Mouse (Mus musculus): ENCODE data around the gene Adcy1. TPM values are rescaled to one million over a fixed set of nuclear protein-coding genes. Genes with fewer than 3 reads are reported as not detected.

Gene Adcy1
- total and polyA plus RNA-seq, 2 experiments from 2014 or later, result 12.6 to 142 TPM

DNA sequence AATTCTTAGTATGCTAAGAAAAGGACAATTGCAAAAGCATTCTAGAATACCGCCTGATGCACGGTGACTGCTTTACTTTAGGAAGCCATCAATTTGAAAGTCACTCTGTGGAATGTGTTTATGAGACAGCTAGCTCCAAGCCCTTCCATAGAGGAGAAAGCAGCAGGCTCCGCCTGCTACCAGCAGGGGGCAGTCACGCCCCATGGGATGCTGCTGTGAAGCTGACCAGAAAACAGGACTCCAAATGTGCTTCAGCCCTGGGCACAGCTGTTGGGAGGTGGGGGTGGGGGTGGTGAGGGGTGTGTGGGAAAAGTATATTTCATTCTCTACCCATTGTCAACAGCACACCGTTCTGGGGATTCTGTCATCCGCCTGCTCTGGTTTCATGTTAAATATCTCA is 147.1 kb downstream of the Adcy1 start:
- 17% methylated on average over 6 of the region's 6 CpGs for WGBS
- H3K4me2 ChIP-seq (ENCODE audit: low read depth, low read length, poor library complexity, severe bottlenecking), result no peak overlapping the region
- ATAC-seq (ENCODE audit: low FRiP score), result no peak
- H3K4me3 ChIP-seq (ENCODE audit: low read depth, low read length), result no peak overlapping the region
- no peaks in the 10 kb centered on the region for H3K9me3 ChIP-seq (ENCODE audit: low read length)
- no peak overlapping the region for H3K9ac ChIP-seq (replicated peaks; ENCODE audit: low read length, poor library complexity, severe bottlenecking)
- H3K27ac ChIP-seq (ENCODE audit: low read depth, low read length), result no peak overlapping the region
- TF ChIP-seq CTCF (IDR thresholded peaks at IDR 0.05), result peak; percentile 91
- DNase-seq (ENCODE audit: low spot score), result peak; percentile 79
- no peaks in the 10 kb centered on the region for H3K4me1 ChIP-seq (ENCODE audit: insufficient read depth, low read length)
- 0 out of 2 replicates have a peak, but pooled peaks cover 4% of the 10 kb centered on the region for H3K27me3 ChIP-seq (ENCODE audit: insufficient read depth, low read length)
- no peaks in the 10 kb centered on the region; the same call in 1 of the 2 replicates for H3K36me3 ChIP-seq (ENCODE audit: insufficient read depth, low read length)

DNA sequence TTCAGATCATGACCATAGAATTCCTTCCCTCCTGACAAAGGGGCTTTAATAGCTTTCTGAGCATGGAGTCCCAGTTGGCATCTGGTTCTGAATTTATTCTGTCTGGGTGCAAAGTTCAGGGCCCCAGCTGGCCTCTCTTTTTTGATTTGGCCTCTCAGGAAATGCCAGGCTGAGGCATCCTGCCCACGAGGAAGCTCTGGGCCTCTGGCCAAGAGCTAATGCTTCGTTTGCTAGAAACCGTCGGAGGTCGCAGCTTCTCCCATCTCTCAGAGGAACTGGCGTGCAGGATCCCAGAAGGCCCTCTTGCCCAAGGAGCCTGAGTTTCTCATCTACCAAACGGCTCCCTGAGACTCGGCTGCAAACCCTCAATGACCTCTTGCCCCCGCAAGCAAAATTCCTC is 147.9 kb downstream of the Adcy1 start:
- Histone ChIP-seq H3K27me3 (ENCODE audit: insufficient read depth, low read length) (0 out of 2 replicates have a peak, but pooled peaks cover 4% of the 10 kb centered on the region), H3K27ac (ENCODE audit: low read depth, low read length) (no peak overlapping the region), H3K4me2 (ENCODE audit: low read depth, low read length, poor library complexity, severe bottlenecking) (peak overlapping the region; percentile 29; the same call in 1 of the 2 replicates), H3K9ac (replicated peaks; ENCODE audit: low read length, poor library complexity, severe bottlenecking) (no peak overlapping the region), H3K9me3 (ENCODE audit: low read length) (no peaks in the 10 kb centered on the region), H3K4me3 (ENCODE audit: low read depth, low read length) (no peak overlapping the region), H3K36me3 (ENCODE audit: insufficient read depth, low read length) (no peaks in the 10 kb centered on the region; the same call in 1 of the 2 replicates), H3K4me1 (ENCODE audit: insufficient read depth, low read length) (no peaks in the 10 kb centered on the region)
- WGBS, result 28% methylated on average over 9 of the region's 9 CpGs
- peak; percentile 61 for DNase-seq (ENCODE audit: low spot score)
- no peak for ATAC-seq (ENCODE audit: low FRiP score)
- no peak for TF ChIP-seq CTCF (IDR thresholded peaks at IDR 0.05)

DNA sequence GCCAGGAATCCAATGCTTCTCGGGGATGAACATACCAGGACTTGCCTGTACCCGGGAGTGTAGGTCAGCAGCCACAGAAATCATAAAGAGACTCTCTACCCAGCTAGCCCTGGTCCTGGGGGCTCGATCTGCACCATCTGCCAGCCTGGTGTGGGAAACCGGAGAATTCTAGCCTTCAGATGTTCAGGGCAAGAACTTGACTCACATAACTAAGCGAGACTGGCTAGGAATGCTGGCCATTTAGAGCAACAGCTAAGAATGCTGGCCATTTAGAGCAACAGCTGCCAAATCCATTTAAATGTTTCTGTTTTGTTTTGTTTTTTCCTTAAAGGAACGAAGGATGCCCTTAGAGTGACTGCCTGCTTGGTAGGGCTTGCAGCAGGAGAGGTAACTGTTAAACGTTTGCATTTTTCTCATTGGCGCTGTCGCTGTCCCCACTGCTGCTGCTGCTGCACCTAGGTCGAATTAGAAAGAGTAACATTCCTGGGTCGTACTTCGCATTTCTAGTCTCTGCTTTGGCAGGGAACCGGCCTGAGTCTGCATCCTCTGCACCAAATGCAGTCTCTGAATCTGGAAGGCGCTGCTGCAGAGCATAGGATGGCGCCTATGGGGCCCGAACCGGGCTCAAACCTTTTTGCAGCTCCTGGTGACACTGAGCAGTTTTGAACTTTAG is 149.0 kb downstream of the Adcy1 start:
- Histone ChIP-seq H3K9me3 (ENCODE audit: low read length) (no peaks in the 10 kb centered on the region), H3K9ac (replicated peaks; ENCODE audit: low read length, poor library complexity, severe bottlenecking) (0 out of 2 replicates have a peak overlapping the region, but pooled peaks have one; percentile 19), H3K36me3 (ENCODE audit: insufficient read depth, low read length) (no peaks in the 10 kb centered on the region; the same call in 1 of the 2 replicates), H3K4me1 (ENCODE audit: insufficient read depth, low read length) (no peaks in the 10 kb centered on the region), H3K27ac (ENCODE audit: low read depth, low read length) (no peak overlapping the region), H3K4me2 (ENCODE audit: low read depth, low read length, poor library complexity, severe bottlenecking) (peak overlapping the region; percentile 75), H3K4me3 (ENCODE audit: low read depth, low read length) (peak overlapping the region; percentile 72), H3K27me3 (ENCODE audit: insufficient read depth, low read length) (0 out of 2 replicates have a peak, but pooled peaks cover 4% of the 10 kb centered on the region)
- WGBS, result 21% methylated on average over 17 of the region's 17 CpGs
- ATAC-seq (ENCODE audit: low FRiP score) (no peak), DNase-seq (ENCODE audit: low spot score) (peak; percentile 12)
- no peak for TF ChIP-seq CTCF (IDR thresholded peaks at IDR 0.05)

DNA sequence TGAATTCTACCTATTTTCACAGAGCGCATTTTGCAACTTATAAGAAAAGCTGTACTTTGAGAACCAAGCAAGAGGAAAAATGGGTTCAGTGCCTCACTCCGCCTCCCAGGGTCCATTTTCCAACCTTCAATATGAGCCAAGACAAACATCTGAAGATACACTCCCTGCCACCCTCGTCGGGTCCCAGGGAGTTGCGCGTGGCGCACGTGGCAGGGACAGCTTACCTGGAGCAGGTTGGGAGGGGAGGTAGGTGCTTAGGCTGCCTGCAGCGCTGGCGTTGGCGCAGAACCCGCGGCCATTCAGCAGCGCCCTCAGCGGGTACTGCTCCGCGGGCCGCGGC is 149.8 kb downstream of the Adcy1 start:
- peak overlapping the region; percentile 83; the same call in 1 of the 2 replicates for H3K9ac ChIP-seq (replicated peaks; ENCODE audit: low read length, poor library complexity, severe bottlenecking)
- H3K36me3 ChIP-seq (ENCODE audit: insufficient read depth, low read length), result no peaks in the 10 kb centered on the region
- 2% methylated on average over 19 of the region's 19 CpGs for WGBS
- H3K4me2 ChIP-seq (ENCODE audit: low read depth, low read length, poor library complexity, severe bottlenecking), result peak overlapping the region; percentile 75
- H3K27ac ChIP-seq (ENCODE audit: low read depth, low read length), result peak overlapping the region; percentile 88; the same call in 1 of the 2 replicates
- no peak for DNase-seq (ENCODE audit: low spot score)
- H3K9me3 ChIP-seq (ENCODE audit: low read length), result no peaks in the 10 kb centered on the region
- no peaks in the 10 kb centered on the region for H3K4me1 ChIP-seq (ENCODE audit: insufficient read depth, low read length)
- 0 out of 2 replicates have a peak, but pooled peaks cover 4% of the 10 kb centered on the region for H3K27me3 ChIP-seq (ENCODE audit: insufficient read depth, low read length)
- peak; percentile 5; the same call in 1 of the 2 replicates for TF ChIP-seq CTCF (IDR thresholded peaks at IDR 0.05)
- peak overlapping the region; percentile 72 for H3K4me3 ChIP-seq (ENCODE audit: low read depth, low read length)
- ATAC-seq (ENCODE audit: low FRiP score), result no peak

DNA sequence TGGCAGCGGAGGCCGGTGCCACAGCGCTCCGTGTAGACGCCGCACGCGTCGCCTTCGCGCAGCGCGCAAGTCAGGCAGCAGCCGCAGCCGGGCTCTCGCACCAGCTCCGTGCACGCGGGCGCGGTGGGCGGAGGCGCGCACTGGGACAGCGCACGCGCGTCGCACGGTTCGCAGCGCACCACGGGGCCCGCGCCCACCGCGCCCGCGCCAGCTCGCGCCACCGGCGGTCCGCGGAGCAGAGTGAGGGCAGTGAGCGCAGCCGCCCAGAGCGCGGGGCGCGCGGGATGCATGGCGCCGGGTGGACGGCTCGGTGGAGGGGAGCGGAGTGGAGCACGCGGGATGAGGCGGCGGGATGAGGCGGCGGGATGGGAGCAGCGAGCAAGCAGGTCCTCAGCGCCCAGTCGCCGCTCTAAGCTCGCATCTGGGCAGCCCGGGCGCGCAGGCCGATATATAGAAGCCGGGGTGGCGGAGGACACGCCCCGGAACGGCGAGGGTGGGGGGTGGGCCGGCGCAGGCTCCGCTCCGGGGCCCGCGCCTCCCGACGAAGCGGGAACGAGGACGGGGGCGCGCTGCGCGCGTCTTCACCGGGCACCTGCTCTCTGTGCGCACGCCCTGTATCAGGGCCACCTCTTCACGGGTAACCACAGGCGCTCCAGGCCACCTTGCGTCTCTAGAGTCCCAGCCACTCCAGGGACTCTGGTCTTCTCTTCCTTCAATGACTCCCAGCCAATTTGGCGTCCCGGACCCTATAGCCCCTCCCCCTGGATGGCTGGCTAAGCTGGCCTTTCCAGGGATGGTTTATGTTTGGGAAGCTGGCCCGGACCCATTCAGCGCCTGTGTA is 150.4 kb downstream of the Adcy1 start, which contains the start of gene Igfbp3:
TSS of gene Igfbp3 (minus strand) at position 423 of the 841 bp plus-strand sequence.
- Histone ChIP-seq H3K4me3 (ENCODE audit: low read depth, low read length) (peak within 1 kb of the TSS; percentile 72), H3K27me3 (ENCODE audit: insufficient read depth, low read length) (0 out of 2 replicates have a peak, but pooled peaks cover 4% of the 10 kb centered on the region), H3K9ac (replicated peaks; ENCODE audit: low read length, poor library complexity, severe bottlenecking) (peak within 1 kb of the TSS; percentile 83), H3K27ac (ENCODE audit: low read depth, low read length) (peak within 1 kb of the TSS; percentile 88), H3K36me3 (ENCODE audit: insufficient read depth, low read length) (no peaks in the 10 kb centered on the region), H3K9me3 (ENCODE audit: low read length) (no peaks in the 10 kb centered on the region), H3K4me2 (ENCODE audit: low read depth, low read length, poor library complexity, severe bottlenecking) (peak within 1 kb of the TSS; percentile 75), H3K4me1 (ENCODE audit: insufficient read depth, low read length) (no peaks in the 10 kb centered on the region)
- no peak for TF ChIP-seq CTCF (IDR thresholded peaks at IDR 0.05)
- WGBS, result under 1% methylated on average over 65 of the region's 104 CpGs
- ATAC-seq (ENCODE audit: low FRiP score) (peak; percentile 93), DNase-seq (ENCODE audit: low spot score) (peak; percentile 86)
